Mouse (Mus musculus): ENCODE data around the gene Slc9a3.

Slc9a3 gene

DNA sequence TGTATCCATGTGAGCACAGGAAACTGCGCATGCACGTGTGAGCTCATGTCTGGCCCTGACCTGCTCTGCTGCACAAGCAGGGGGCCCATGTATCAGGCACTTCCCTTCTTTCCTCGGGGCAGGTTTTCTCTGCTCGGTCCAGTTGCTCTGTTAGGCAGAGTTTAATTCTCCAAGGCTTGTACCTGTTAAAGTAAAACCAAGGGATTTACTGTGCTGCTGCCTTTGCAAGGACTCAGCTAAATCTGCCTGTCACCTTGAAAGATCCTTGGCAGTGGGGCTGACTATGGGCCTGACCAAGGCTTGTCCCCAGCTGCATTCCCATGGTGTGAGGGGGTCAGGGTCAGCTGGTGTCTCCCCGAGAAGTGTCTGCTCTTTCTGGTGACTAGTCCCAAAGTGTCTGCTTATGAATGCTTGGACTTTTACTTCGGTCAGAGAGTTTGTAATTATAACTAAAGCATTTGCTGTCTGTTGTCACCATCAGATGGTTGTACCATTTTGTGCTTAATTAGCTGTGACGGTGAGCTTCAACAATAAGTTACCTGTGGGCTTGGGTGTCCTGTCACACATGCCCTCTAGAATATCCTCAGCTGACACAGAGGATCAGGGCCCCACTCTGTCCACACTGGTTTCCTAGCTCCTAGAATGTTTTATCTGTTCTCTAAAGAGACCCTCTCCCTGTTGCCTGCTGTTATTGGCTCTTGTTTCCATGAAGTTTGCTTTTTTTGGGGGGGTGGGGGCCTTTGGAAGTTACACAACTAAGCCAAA is 23.0 kb downstream of the Slc9a3 start:
- in situ Hi-C loops (cut with MboI, MseI): no loop called here

DNA sequence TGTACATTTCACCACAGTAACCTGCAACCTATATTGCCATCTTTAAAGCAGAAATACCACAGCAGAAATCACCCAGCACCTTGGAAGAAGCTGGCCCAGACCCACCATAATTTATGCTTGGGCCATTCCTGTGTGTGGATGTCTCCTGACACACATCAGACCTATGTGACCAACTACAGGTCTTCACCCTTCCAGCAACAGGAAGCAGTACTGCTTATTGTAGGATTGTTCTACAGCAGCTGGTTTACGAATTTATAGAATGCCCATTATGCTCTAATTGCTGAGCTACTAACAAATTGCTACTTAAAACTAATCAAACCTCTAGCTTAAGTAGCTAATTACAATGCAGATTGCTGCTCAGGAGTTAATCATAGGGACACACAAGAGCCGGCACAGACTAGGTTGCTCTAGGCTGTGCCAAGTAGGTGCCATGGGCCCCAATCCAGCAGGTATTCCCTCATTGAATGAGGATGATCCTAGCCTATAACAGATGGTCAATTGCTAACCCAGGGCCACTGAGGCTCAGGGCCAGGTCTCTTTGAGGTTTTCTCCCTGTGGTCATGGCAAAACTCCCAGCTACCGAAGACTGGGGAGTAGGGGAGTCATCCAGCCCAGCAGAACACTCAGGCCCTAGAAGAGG is 24.8 kb downstream of the Slc9a3 start:
- in situ Hi-C loops (cut with MboI, MseI): no loop called here

DNA sequence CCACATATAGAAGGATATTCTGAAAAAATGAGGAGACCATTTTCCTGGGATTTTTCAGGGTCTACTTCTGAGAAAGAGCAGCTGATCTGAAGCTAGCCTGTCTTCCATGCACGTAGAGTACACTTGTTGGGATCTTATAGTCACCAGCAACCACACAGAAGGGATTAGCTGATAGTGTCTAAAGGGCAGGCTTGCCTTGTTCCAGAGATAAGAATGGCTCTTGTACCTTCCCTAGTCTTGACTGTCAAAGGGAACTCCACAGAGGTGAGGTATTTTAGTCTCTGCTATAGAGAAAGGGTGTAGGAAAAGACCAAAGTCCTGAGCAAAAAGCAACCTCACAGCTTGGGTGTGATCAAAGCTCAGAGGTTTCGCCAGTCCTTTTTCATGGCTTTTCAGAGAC is 26.1 kb downstream of the Slc9a3 start:
- in situ Hi-C loops (cut with MboI, MseI): no loop called here

DNA sequence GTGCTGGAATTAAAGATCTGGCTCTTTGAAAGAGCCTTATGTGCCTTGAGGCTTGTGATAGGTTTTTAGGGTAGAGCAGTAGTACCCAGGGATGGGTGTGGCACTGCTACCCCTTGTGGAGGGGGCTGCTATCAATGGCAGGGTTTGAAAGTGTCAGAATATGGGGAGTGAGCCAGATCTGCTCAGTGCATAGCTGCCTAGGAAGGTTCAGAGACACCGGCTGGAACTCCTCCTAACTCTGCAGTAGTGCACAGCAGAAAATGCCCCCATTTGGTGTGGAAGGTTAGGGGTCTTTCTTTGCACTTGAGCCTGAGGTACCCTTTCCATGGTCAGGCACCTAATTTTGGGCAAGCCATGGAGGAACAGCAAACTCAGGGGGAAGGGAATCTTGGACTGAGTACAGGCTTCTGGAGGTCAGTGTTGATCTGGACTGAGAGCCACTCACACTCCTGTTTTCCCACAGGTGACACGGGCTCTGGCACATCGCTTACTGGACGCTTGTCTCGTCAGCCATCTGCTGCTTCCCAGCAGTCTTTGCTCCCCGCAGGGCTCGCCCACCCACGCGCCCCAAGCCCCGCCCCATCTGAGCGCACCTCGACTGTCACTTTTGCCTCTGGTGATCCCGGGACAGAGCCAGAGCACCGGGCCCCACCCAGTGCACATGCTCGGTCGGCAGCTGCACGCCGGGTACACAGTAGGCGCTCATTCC is 45.2 kb downstream of the Slc9a3 start:
- in situ Hi-C loops (cut with MboI, MseI): no loop called here

DNA sequence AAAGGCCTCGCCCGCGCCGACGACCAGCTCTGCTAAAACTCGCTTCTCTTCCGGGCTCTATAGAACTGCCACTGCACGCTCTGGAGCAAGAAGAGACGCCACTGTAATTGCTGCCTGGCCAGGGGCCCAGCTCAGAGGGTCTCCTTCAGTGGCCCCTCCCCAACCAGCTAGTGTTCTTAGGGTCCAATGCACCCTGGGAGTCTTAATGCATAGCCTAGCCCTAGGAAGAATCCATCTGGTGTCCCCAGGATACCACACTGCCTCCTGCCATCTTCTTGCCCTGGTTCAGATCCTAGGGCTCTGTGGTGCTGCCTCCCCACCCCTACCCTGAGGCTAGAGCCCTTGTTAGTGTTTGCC is 45.8 kb downstream of the Slc9a3 start:
- in situ Hi-C loops (cut with MboI, MseI): no loop called here

DNA sequence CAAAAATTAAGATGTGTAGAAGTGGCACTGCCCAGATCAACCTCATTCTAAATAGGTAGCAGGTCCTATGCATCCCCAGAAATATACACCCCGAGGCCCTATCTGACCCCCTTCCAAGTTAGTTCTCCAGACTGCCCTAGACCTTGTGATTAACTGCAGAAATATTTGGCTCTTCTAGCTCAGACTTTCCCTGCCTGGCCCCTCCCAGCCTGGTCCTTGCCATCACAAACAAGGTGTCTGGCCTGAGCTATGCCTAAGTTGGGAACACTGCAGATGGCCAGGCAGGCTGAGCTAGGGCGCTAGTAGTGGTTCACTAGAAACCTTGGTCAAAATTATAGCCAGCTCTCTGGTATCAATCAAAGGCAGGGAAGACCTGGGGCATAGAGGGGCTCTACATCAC is 46.2 kb downstream of the Slc9a3 start:
- in situ Hi-C loops (cut with MboI, MseI): no loop called here

DNA sequence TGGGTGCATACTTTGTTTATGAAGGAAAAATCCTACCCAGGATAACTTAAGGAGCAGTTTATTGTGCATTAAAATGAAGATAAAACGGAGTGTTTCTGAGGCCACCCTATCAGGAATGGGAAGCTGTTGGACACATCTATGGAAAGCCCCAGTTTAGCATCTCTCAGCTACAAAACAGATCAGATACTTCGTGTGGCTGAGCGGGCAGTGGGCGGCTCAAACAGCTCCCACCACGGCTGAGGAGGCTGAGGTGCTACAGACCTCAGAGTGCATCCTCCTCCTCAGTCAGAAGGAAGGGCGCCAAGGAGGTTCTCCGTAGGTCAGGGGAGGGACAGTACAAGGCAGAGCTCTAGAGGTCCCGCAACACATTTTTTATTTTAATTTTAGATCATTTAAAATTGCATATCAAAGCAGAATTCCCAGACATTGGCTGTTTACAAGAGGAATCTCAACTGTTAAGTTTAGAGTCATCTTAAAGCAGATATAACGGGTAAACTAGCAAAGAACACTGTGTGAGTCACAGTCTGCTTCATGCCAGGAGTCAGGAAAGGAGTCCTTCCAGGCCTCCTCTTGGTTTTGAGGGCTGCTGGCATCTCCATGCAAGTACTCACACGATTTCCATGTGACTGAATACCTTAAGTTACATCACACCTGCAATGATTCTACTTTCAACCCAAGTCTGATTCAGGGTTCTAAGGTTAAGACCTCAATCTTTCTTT is 48.3 kb downstream of the Slc9a3 start:
- in situ Hi-C loops (cut with MboI, MseI): no loop called here

DNA sequence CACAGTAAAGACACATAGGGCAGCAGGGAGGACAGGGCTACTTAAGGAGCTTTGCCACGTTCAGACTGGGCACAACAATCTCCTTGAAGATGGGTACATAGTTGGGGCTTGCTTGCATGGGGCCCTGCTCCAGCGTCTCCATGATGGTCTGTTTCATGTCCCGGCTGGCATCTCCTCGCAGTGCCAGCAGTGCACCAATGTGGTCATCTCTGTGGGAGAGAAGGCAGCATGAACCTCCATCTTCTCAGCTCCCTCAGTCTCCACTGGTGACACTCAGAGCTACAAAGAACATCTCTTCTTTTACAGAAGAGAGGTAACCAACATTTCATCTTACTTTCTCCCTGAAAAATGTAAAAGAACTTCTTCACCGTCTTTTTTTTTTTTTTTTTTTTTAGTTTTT is 50.8 kb downstream of the Slc9a3 start:
- in situ Hi-C loops (cut with MboI, MseI): no loop called here

DNA sequence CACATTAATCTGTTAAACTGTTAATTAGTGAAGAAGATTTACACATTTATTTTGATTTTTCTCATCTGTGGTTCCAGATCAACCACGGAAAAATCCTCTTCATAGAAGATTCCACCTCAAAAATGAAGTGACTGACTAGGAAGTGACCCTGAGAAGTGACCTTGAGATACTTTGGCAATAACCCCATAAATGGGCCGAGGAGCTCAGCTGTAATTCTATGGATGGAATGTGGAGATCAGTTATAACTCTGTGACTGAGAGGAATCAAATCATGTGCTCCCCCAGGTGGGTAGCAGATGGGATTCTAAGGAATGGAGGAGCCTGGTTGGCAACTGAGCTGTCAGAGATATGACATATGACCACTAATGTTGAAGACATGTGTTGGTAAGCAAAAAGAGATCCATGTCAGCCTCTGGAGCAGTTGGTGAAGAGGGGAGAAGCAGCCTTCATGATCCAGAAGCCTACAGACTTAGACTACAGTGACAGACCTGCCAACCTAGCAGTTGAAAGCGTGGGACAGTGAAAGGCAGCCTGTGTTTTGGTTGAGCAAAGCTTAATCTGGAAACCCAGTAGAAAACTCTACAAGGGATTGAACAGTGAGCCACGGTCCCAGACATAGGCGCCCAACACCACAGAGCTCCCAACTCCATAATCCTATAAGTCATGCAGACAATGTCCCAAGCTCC is 61.9 kb downstream of the Slc9a3 start:
- in situ Hi-C loops (cut with MboI, MseI): no loop called here

DNA sequence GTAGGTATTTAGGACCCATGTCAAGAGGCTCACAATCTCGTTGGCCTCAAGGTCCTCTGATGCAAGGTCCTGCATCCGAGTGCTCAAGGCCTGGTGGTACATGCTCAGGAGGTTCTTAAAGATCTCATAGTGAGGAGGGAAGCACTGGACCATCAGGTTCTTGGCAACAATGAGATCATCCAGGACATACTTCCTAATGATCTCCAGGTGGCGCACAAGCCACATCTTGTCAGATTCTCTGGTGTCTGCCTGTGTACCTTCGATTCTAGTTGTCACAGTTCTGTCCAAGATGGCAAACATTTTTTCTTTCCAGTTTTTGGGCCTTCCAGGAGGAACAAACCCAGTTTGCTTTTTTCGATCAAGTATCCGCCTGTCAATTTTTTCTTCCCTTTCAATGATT is 71.4 kb downstream of the Slc9a3 start:
- in situ Hi-C loops (cut with MboI, MseI): no loop called here

DNA sequence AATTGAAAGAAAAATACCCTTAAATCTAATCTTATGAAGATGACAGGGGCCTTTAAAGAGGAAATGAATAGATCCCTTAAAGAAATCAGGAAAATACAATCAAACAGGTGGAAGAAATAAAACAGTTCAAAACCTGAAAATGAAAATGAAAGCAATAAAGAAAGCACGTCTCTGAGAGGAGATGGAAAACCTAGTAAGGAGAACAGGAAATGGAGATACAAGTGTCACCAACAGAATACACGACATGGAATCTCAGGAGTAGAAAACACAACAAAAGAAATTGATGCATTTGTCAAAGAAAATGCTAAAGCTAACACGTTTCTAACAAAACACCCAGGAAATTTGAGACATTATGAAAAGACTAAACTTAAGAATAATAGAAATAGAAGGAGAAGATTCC is 75.2 kb downstream of the Slc9a3 start:
- in situ Hi-C loops (cut with MboI, MseI): no loop called here

DNA sequence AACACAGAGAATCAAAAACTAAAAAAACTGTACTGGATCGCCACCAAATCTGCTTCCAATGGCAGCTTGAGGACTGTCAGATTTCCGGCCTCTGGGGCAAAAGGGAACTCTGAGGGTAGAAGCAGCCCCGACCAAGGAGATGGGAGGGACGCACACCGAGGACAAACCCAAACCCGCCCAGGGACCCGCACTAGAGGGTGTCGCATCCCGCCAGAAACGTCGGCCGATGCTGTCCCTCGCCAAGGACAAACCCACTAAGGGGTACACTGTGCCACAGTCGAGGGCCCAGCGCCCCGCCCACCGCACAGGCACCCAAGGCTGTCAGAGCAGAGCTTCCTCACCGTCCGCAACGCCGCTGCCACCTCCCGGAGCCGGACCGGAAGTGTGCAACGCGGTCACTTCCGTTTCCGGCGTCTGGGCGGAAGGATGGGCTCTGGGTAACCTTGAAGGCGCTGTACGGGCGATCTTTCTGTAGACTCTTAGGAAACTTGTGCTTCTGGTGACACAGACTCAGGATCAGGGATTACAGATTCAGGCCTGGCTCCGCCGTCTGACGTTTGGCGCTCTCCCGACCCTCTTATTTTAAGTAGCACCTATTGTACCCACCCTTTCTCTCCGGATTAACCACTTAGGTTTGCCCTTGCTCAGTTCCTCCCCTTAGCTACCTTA is 87.2 kb downstream of the Slc9a3 start, which contains the start of gene Exoc3:
TSS of gene Exoc3 (minus strand) at position 416 of the 669 bp plus-strand sequence.
- in situ Hi-C loops (cut with MboI, MseI): no loop called here

DNA sequence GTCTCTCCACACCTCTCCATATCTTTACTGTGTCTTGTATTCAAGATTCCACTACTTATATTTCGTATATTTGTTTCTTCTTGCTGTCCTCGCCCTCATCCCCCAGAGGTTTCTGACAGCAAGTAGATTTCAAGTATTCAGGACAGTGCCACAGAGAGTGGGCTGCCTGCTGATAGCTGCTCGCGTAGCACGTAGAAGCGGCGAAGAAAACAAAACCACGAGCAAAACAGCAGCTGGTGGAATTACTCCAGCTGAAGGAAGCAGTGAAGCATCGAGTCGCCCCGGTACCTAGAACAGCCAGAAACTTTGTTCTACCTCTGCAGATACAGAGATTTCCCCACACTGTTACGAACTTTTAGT is 87.7 kb downstream of the Slc9a3 start:
- in situ Hi-C loops (cut with MboI, MseI): no loop called here

DNA sequence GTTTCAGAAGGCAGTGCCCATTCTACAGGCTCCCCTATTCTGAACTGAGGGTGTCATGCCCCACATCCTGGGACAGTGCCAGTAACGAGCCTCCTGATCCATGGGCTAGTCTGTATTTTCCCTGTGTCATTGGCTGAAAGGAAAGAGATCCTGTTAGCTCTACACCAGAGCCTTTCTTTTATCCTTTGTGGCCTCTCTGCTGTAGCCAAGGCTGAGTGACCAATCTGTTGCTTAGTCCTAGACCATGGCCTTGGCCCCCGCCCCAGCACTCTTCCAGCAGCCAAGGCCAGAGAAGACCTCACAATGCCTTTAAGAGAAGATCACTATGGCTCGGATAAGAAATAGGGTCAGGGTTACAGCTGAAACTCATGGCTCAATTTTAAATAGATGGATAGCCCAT is 97.2 kb downstream of the Slc9a3 start:
- in situ Hi-C loops (cut with MboI, MseI): no loop called here
